Mouse (Mus musculus) right cerebral cortex, adult 18-20 months (tissue): Measurements from ENCODE around the gene Gm20379.

Source experiments
- DNase-seq: peaks from one replicate; pipeline ENCODE4 v3.0.0; 2022; ENCODE audit warnings: mixed read lengths

The Gm20379 gene

DNA sequence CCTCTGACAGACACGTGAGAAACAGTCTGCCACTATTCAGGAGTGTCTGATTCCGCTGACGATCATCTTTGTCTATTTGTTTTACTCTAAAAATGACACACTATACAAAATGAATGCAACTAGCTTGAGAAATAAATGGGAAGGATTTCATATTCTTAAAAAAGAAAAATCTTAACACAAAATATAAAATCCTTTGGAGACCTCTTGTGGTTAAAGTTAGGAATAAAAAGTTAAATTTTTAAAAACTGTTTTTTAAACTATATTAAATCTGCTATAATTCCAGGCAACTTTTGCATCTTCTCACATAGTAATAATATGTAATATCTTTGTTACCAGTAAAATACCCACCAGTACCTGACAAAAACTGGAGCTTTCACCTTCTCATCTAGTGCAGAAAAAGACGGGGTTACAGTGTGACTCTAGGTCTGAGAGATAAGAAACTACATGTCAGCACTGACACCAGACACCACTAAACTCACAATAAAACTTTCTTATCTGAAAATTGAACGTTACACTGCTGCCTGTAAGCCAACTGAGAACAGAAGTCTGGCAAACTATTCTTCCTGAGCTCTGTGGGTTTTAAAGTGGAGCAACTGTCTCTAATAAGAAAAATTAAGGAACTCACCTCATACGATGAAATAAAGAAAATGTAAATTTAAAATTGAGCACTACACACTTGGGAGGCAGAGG, 32.1 kb downstream of the Gm20379 start:
- DNase-seq, result no peak

DNA sequence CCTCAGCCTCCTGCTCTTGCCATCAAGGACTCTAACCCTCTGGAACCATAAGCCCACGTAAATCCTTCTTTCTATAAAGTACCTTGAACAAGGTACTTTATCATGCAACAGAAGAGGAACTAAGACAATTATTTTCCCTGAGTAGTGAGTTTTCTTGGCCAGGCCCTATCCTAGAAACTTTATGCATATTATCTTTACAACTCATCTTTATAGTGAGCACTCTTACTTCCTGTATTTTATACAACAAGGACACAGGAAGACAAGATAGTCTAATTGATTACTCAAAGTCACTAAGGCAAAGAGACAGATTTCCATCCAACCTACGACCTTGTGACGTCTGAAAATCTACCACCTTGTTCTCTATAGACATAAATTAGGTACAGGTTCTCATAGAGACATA, 34.0 kb downstream of the Gm20379 start:
- DNase-seq, result no peak

DNA sequence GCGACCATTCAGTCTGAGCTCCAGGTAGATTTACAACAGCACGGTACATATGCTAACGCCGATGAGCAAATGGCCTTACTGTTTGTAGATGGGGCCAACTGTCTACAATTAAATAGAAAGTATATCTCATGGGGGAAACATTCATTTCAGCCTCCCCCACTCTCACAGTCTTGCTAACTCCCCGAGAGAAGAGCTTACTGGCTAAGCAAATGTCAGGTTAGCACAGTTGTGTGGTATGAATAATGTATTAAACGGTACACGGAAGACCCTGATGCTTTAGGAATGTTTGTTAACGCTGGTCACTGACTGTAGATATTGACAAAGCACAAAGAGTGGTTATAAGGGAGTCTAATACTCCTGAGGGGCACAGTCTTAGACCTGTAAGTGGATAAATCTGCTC, 38.3 kb downstream of the Gm20379 start:
- no peak for DNase-seq

- DNase-seq, result no peak
Observed at GRCm38 (mm10) chr13:92346338-92346737, 40.6 kb downstream of the Gm20379 start.

GRCm38 (mm10) chr13:92351100-92351499, 45.3 kb downstream of the Gm20379 start:
- no peak for DNase-seq

- DNase-seq, result no peak
Observed at GRCm38 (mm10) chr13:92353956-92354355, 48.2 kb downstream of the Gm20379 start.

DNA sequence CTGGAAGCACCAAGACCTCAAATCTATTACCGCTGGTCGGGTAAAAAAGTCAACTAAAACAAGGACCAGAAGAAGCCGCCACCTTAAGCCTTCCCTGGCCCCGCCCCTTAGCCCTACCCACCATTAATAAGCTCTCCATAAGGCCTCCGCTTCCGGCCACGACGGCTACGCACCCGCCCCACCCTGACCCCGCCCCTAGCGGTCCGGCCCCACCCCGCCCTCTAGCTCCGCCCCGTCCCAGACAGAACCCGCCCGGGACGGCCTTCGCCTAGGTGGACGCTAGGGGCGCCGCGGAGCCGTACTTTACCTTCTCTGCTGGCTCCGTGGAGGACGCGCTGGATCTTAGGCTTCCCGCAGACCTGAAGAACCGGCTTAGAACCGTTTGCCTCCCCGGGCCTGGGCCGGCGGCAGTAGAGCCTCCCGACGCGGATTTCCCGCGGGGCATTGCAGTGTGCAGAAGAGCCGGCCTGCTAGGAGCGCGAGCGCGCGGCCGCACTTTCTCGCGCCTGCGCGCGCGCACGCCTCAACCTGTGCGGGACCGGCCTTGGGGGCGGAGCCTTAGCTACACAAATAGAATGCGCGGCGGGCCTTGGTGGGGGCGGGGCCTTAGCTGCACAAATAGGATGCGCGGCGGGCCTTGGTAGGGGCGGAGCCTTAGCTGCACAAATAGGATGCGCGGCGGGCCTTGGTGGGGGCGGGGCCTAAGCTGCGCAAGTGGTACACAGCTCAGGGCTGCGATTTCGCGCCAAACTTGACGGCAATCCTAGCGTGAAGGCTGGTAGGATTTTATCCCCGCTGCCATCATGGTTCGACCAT, 48.9 kb downstream of the Gm20379 start, which contains the start of the genes Dhfr and Msh3:
Gene Dhfr, plus strand, starts transcription at position 271 of the 816 bp plus-strand sequence.
Gene Msh3, minus strand, starts transcription at position 548 of the 816 bp plus-strand sequence.
- DNase-seq, result peak; percentile 96

DNA sequence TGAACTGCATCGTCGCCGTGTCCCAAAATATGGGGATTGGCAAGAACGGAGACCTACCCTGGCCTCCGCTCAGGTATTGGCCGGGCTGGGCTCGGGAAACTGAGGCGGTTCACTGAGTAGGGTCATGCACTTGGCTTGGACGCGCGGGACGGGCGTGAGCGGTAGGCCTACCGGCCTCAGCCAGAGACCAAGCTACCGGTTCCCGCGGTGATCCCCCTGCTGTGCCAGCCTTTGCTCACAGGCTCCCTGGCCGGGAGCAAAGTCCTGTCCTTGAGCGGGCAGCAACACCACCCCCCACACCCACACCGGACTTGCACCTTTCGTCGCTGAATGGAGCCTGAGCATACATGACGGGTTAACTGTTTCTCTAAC, 49.5 kb downstream of the Gm20379 start:
- no peak for DNase-seq

DNA sequence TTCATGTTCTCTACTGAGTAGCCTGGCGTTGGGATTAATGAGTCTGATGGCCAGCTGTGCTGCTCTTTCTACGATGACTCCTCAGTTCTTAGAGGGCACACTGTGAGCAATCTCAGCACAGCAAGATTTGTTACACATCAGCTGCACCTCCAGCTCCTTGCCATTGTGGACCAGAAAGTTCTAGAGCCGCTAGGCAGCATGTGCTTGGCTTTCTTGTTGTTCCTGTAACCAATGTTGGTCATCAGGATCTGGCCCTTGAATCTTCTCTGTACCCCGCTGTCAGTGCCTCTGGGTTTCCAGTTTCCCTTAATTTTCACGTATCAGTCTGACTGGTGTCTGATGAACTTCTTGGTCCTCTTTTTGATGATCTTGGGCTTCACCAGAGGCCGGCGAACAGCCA, 50.6 kb downstream of the Gm20379 start:
- DNase-seq, result no peak
